Mouse (Mus musculus) embryo, embryonic 9.5 days (tissue): ENCODE data around the gene Evl.
"Not testable (repeated sequence)": the region's sequence is repeated elsewhere in the genome, so short reads cannot be mapped to it uniquely, and the experiment has no call there.

Experiments used
- DNase-seq: peaks from one replicate; pipeline ENCODE4 v3.0.0-alpha.2; 2017; ENCODE audit errors: extremely low spot score

Gene Evl

GRCm38 (mm10) chr12:108554120-108554841, at the start of gene Evl:
Gene Evl (plus strand): TSS chr12:108554720.
- DNase-seq = peak; percentile 99

- DNase-seq = no peak
Observed at GRCm38 (mm10) chr12:108505846-108506245, 48.7 kb upstream of the Evl start.

- not testable (repeated sequence) for DNase-seq
Observed at GRCm38 (mm10) chr12:108507046-108507445, 47.5 kb upstream of the Evl start.

DNA sequence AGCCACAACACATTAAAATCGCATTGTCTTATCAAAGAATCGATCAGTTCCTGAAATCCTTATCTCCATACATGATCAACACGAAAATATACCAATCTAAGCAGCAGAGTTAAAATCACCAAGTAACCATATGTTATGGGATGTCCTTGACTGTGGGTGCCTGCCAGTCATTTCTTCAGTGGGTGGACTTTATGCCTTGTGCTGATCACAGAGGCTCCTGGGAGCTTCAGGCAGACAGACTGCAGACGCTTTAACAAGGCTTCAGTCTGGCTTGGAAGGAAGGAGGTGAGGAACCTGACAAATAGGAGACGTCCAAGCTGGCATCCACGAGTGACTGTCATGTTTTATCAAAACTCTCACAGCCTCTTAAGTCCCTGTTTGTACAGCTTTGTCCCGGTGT, 43.9 kb upstream of the Evl start:
- DNase-seq = no peak

DNA sequence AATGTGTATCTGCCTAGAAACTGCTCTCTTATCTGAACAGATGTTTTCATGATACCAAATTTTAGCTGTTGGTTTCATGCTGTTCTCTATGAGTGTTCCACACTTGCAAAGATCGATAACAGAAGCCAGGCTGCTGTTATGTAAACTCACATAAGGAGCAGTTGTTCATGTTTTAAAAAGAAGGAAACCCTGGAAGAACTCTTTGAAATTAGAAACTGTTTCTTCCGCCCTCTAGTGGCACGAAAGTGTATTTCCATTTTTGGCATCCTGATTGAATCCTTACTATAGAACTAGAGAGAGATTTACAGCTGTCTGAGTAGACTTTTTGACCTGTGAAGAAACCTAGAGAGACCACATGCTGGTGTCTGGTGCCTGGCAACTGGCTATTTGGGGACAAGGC, 43.5 kb upstream of the Evl start:
- DNase-seq = peak; percentile 51

GRCm38 (mm10) chr12:108515464-108515863, 39.1 kb upstream of the Evl start:
- no peak for DNase-seq

- DNase-seq = no peak
Observed at GRCm38 (mm10) chr12:108519374-108519773, 35.1 kb upstream of the Evl start.

- DNase-seq = peak; percentile 73
Observed at GRCm38 (mm10) chr12:108529214-108529613, 25.3 kb upstream of the Evl start.

DNA sequence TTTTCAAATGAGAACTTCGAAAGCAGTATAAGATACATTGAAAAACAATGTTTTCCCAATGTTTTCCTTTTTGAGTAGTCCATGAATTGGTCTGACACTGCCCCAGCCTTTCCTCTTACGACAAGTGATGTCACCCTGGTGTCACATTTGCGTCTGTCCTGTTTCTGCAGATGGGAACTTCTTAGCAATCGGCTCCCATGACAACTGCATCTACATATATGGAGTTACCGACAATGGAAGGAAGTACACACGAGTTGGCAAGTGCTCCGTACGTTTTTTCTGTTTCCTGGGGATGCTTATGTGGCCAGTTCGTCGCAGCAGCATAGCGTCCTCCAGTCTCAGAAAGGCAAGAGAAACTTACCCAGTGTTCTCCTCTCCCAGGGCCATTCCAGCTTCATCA, 20.0 kb upstream of the Evl start:
- DNase-seq = no peak

DNA sequence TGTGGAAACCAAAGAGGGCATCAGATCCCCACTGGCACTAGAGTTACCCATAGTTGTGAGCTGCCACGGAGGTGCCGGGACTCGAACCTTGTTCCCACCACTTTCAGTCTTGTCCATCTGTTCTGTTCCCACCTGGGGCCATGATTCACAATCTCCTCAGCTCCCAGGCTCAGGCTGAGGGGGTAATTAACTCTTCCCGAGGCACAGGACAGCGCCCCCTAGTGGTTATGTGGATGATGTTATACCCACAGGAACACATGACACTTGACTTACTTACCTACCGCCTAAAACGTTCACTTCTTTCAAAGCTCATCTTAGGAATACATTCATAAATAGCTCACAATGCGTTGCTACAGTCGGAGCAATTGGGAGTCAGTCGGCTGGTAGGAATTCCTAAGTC, 18.1 kb upstream of the Evl start:
- DNase-seq = no peak

GRCm38 (mm10) chr12:108541088-108541487, 13.4 kb upstream of the Evl start:
- peak; percentile 52 for DNase-seq

DNA sequence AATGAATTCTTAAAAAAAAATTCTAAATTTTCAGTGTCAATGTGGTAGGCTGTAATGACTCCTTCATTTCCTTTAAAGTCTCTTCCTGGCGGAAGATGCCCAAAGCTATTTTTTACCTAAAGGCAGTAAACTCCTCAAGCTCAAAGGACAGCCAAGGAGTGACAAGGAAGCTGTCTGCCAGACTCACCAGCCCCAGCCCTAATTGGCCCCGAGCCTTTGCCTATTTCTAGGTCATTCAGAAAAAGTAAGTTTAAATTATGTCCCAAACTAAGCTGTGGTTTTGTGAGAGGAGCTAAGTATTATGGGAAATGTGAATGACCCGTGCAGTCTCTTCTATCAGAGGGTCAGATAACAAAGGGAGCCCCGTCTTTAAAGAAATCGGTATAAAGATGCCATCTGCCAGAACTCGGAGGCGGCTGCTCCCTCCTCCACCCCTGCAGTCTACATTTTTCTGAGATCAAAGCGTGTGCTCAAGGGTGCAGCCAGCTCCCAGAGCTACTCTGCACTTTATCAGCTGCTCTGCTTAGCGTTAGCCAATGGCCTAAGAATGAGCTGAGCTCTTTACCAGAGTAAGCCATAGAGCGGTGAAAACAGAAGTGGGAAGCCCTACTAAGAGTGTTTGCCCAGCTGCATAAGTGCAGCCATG, 7.9 kb upstream of the Evl start:
- DNase-seq = peak; percentile 58

DNA sequence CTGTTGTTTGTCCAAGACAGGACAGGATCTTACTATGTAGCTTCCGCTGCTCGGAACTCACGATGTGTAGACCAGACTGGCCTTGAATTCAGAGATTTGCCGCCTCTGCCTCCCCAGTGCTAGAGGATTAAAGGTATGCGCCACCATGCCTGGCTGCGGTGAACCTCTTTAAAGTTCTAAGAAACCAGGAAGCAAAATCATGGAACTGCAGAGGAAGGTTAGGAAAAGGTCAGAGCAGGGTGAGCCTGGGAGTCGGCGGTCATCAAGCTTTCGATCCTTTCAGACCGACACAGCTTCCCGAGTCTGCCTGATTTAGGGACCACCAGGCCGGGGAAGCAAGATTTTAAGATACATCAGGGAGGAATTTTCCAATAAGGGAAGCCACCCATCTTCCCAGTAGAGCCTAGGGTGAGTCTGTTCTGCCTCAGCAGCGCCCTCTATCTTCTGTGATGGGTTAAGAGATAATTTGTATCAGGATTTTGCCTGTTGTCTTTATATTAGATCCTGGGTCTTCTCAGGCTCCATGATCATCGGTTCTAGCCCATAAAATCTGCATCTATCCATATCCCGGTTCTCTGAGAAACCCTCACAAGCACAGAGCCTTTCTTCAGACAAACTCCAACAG, 7.2 kb upstream of the Evl start:
- no peak for DNase-seq

GRCm38 (mm10) chr12:108551731-108552130, 2.8 kb upstream of the Evl start:
- DNase-seq = no peak

- no peak for DNase-seq
Observed at GRCm38 (mm10) chr12:108553079-108553478, 1.4 kb upstream of the Evl start.

DNA sequence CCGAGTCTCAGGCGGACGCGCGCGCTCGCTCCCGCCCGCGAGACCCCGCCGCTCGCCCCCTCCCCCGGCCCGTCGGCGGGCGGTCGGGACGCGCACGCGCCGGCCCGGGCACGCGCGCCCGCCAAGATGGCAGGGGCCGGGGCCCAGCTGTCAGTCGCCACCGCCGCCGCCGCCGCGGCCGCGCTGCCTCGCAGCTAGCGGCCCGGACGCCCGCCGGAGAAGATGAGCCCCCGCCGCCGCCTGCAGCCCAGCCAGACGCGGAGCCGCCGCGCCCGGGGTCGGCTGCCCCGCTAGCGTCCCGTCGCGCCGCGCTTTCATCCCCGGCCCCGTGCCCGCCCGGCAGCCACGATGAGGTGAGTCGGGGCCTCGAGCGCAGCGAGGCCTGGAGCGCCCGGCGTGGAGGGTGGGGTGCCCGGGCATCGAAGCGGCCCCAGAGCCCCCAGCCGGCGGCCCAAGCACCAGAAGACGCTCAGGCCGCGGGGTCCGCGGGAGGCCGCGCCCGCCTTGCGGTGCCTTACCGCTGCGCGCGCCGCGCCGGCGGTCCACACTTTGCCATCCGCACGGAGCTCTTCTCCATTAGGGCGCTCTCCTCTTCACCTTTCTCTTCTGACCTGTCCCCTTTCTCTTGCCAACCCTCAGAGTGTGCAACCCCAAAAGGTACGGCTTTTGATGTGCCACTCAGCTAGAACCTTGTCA, 489 bp downstream of the Evl start:
- DNase-seq = no peak

DNA sequence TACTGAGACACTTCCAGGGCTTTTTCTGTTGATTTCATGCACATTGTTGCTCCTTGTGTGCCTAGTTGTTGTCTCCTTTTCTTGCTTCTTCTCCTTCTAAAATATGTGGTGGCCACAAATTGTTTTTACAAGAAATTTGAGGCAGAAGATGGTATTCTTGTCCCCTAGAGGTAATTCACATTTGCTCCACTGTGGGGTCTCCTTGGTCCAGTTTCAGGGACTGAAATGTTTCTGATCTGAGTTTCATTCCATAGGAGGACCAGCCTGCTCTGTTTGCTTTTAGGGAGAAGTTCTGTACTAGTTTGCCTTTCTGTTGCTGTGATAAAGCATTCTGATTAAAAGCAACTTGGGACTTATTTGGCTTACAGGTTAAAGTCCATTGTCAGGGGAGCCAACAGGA, 3.7 kb downstream of the Evl start:
- DNase-seq = no peak

GRCm38 (mm10) chr12:108563238-108563637, 8.7 kb downstream of the Evl start:
- DNase-seq = no peak

- no peak for DNase-seq
Observed at GRCm38 (mm10) chr12:108564910-108565506, 10.5 kb downstream of the Evl start.

DNA sequence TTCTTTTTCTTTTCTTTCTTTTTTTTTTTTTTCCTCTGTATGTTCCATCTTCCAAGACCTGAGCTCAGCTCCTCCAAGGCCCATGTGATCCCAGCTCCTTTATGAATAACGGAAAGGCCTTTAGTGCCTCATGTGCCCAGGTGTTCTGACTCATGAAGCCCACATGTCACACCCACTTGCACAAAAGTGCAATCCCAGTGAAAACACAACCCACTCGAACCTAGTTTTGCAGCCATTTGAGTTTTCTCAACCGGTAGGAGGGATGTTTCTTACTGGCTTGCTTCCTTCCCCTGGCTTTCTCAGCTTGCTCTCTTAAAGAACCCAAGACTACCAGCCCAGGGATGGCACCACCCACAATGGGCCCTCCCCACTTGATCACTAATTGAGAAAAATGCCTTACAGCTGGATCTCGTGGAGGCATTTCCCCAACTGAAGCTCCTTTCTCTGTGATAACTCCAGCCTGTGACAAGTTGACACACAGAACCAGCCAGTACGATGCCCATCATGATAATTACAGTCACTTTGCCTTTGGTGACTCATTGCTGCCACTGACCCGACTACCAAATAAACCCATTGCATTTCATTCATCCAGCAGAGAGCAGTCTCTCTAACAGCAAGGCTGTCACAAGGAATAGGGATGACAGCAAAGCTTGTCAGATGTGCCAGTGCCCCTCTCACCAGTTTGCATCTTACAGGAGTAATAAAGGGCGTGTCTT, 24.8 kb downstream of the Evl start:
- no peak for DNase-seq

DNA sequence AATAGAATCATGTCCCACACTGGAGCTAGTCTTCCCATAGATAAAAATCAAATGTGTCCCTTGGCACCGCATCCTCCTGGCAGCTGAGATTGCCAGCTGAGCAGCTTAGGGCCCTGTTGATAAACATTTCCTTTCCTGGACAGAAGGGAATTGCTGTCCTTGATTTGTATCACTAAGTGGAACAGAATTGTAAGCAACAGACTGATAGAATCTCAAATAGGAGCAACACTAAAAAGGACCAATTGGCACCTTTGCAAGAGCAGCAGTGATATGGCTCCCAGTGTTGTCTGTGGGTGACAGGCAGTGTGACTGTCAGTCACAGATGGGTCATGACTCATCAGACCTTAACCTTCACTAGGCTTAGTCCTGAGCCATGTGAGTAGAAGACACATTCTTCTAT, 29.3 kb downstream of the Evl start:
- no peak for DNase-seq
